Mouse (Mus musculus) common myeloid progenitor, adult 5-6 weeks (primary cell): ENCODE measurements around the gene 1110002E22Rik. TPM values are rescaled to one million over a fixed set of nuclear protein-coding genes. Genes with fewer than 3 reads are reported as not detected.

Source experiments
- ATAC-seq: replicated peaks from 2 replicates; pipeline ENCODE4 v1.8.0; 2016; ENCODE audit warnings: low read depth, mild to moderate bottlenecking, moderate TSS enrichment, inconsistent platforms; ENCODE audit not compliant: poor library complexity, severe bottlenecking
- total RNA-seq: library from RNA; stranded (forward); fragments of 200-1000, 187-1606 nt; gene quantifications from 2 replicates; pipeline ENCODE4 v1.2.3, GENCODE M21; 2017

1110002E22Rik gene
- total RNA-seq, 1 experiment from 2014 or later, result not detected

- ATAC-seq, result no peak
Observed at GRCm38 (mm10) chr3:138062673-138063072, 2.2 kb upstream of the 1110002E22Rik start.

DNA sequence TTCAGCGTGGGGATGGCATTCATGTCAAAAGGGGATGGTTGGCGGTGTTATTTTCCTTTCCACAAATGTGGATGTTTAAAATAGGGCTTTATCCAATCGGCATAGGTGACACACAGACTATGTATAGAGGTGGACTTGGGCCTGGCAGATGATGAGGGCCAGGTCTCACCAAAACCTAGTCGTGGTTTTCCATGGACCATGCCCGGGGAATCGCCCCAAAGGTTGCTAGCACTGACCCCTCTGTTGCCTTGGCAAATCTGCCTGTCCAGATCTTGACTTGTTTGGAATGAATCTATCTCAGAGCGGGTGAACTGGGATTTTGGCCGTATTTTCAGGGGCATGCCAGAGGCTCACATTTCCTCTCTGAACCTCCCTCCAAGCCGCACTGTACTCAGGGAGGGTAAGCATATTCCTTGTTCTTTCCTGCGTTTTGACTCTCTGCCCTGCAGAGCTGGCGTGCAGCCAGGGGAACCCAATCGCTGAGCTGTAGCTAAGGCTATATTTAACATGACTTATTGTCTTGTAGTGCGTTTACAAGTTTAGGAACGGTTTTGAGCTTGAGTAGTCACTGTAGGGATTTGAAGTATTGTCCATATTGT lies 1.0 kb upstream of the 1110002E22Rik start:
- ATAC-seq, result no peak

DNA sequence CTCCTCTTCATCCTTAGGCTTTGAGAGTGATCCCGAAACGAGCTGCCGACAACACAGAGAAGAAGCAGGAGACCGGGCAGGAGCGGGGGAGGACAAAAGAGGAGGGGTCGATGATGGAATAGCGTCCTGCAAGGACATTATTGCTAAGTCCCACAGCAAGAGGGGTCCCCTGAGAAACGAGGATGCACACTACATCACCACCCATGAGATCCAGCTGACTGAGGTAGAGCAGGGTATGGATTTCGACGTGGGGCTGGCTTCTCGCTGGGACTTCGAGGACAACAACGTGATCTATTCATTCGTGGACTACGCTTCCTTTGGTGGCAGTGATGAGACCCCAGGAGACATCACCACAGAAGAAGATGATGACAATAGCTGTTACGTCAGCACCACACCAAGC lies 1.1 kb downstream of the 1110002E22Rik start:
- no peak for ATAC-seq

DNA sequence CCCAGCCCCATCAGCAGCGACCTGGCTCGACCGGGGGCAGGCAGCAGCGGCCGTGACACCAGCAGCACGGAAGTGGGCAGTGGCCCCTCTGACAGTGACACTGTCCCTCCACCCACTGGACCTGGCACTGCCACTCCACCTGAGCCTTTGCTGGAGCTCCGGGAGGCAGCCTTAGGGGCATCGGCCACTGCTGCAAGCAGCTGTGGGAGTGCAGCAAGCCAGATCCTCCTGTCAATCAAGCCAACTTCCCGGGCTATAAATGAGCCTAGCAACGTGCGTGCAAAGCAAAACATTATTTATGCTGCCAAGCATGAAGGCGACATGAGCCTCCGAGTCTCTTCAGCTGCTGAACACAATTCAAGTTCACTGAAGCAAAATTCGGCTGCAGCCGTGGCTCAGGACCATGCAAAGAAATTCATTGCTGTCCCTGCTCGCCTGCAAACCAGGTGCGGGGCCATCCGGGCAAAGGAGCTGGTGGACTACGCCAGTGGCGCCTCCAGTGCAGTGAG lies 1.6 kb downstream of the 1110002E22Rik start:
- ATAC-seq, result no peak

DNA sequence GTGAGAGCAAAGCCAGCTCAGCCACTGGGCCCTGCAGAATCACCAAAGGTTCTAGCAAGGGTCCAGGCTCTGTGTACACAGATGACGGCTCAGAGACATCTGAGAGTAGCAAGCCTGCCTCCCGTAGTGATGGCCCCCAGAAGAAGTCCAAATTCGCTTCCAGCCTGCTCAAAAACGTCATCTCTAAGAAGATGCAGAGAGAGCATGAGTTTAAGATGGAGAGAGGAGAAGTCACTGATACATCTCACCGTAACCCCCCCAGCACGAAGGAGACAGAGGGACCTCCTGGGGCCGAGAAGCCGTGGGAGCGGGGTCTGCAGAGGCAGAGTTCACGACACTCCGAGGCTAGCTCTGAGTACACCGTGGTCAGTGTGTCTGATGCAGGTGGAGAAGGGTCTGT lies 2.4 kb downstream of the 1110002E22Rik start, which contains the start of gene Gm5105:
Gene Gm5105 (minus strand): TSS at position 101 of the 400 bp plus-strand sequence.
- no peak for ATAC-seq

GRCm38 (mm10) chr3:138068103-138068502 lies 3.3 kb downstream of the 1110002E22Rik start:
- ATAC-seq, result no peak

GRCm38 (mm10) chr3:138069756-138070511 lies 5.1 kb downstream of the 1110002E22Rik start:
- no peak for ATAC-seq

GRCm38 (mm10) chr3:138071004-138071403 lies 6.2 kb downstream of the 1110002E22Rik start:
- ATAC-seq, result no peak

- no peak for ATAC-seq
Observed at GRCm38 (mm10) chr3:138071476-138072073, 6.7 kb downstream of the 1110002E22Rik start.

DNA sequence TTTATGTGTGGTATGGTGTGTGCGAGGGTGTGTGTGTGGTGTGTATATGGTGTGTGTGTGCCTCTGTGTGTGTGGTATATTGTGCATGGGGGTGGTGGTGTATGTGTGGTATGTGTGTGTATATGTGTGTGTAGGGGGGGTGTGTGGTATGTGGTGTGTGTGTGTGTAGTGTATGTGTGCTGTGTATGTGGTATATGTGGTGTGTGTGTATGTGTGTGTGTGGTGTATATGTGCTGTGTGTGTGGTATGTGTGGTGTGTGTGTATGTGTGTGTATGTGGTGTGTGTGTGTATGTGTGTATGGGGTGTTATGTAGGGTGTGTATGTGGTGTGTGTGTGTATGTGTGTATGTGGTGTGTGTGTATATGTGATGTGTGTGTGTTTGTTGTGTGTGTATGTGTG lies 9.4 kb downstream of the 1110002E22Rik start:
- no peak for ATAC-seq

DNA sequence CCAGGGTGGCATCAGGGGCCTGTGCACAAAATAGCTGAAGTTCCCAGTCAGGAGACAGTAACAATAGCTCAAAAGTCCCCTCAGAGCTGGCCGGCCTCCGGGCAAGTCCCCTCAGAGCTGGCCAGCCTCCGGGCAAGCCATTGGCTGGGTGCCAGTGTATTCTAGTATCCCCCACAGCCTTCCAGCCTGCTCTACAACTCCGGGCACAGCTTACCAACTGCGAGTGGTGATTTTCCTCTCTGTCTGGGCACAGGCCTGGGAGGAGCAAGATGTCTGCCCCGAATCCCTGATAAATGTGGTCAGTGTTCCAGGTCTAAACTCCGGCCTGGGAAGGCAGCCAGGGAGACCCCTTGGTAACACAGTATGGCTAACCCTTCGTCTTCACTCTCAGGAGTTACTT lies 10.4 kb downstream of the 1110002E22Rik start:
- ATAC-seq, result no peak

GRCm38 (mm10) chr3:138077476-138078340 lies 12.9 kb downstream of the 1110002E22Rik start:
- ATAC-seq, result no peak

- no peak for ATAC-seq
Observed at GRCm38 (mm10) chr3:138078701-138079100, 13.8 kb downstream of the 1110002E22Rik start.

GRCm38 (mm10) chr3:138083073-138083637 lies 18.3 kb downstream of the 1110002E22Rik start:
- no peak for ATAC-seq

- no peak for ATAC-seq
Observed at GRCm38 (mm10) chr3:138083896-138084295, 19.0 kb downstream of the 1110002E22Rik start.

DNA sequence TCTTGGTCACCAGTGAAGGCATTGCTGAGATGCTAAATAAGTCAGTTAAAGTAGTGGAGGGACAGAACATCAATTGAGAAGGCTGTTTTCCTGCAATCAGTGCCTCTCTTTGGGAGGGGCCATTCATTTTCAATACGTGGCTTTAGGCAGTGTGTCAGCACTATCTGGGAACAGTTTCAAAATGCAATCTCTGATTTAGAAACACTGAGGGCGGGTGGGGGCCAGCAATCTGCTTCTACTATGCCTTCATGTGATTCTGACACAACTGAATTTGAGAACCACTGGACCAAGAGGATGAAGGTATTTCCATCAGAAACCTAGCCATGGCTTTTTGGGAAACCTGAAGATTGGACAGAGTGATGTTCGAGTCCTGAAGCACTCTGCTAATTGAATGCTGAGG lies 30.4 kb downstream of the 1110002E22Rik start:
- ATAC-seq, result no peak

DNA sequence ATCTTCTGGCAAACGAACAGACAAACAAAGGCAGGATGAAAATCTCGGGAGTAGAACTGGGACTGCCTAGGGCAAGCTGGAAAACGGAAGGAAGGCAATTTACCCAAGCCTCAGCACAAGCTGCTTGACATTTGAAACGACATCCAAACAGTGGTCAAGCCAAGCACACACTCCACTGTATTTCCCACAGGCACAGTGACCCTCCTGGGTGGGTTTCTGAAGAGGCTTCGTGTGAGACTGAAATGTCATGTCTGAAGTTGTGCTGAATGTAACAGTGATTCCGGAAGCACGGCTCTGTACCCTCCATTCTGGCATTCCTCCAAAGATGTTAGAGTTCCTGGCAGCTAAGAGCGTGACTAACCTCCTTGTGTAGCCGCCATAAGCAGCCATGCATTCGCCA lies 30.9 kb downstream of the 1110002E22Rik start:
- ATAC-seq, result no peak

GRCm38 (mm10) chr3:138096263-138097028 lies 31.6 kb downstream of the 1110002E22Rik start:
- no peak for ATAC-seq

DNA sequence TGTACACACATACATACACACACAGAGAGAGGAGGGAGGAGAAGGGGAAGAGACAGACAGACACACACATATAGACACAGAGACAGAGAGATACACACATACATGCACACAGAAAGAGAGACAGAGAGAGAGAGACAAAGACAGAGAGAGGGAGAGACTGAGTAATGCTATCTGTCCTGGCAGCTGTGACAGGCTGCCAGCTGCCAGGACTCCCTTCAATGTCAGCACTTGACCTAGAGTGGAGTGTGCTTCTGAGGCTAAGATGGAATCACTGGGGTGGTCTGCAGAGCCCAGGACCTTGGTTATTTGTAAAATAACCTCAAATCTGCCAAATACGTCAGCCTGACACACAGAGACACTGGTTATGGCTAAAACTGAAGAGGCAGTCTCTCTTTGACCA lies 32.9 kb downstream of the 1110002E22Rik start:
- ATAC-seq, result no peak
